Mouse (Mus musculus) hematopoietic stem cell, adult 5-6 weeks (primary cell): ENCODE results near the gene H2afv. TPM values are rescaled to one million over a fixed set of nuclear protein-coding genes. Genes with fewer than 3 reads are reported as not detected.
"Not testable (repeated sequence)": the region's sequence is repeated elsewhere in the genome, so short reads cannot be mapped to it uniquely, and the experiment has no call there.

Experiments
- ATAC-seq, 2 experiments: fragments of 125-278 bp in 1 of 2; replicated peaks in 1 of 2; 2 replicates each; pipeline ENCODE4 v1.8.0; 2016 to 2017; ENCODE audit warnings: inconsistent platforms in 2 of 2, mild to moderate bottlenecking in 2 of 2, moderate number of reproducible peaks in 2 of 2, low read depth in 1 of 2, moderate TSS enrichment in 1 of 2; ENCODE audit not compliant: low FRiP score in 2 of 2, poor library complexity in 2 of 2, severe bottlenecking in 2 of 2, insufficient read depth in 1 of 2, low TSS enrichment in 1 of 2
- total RNA-seq: library from RNA; stranded (forward); fragments of 172-1452, 232-1000 nt; gene quantifications from 2 replicates; pipeline ENCODE4 v1.2.3, GENCODE M21; 2017

Gene H2afv
- total RNA-seq, 1 experiment from 2014 or later = 138 TPM

DNA sequence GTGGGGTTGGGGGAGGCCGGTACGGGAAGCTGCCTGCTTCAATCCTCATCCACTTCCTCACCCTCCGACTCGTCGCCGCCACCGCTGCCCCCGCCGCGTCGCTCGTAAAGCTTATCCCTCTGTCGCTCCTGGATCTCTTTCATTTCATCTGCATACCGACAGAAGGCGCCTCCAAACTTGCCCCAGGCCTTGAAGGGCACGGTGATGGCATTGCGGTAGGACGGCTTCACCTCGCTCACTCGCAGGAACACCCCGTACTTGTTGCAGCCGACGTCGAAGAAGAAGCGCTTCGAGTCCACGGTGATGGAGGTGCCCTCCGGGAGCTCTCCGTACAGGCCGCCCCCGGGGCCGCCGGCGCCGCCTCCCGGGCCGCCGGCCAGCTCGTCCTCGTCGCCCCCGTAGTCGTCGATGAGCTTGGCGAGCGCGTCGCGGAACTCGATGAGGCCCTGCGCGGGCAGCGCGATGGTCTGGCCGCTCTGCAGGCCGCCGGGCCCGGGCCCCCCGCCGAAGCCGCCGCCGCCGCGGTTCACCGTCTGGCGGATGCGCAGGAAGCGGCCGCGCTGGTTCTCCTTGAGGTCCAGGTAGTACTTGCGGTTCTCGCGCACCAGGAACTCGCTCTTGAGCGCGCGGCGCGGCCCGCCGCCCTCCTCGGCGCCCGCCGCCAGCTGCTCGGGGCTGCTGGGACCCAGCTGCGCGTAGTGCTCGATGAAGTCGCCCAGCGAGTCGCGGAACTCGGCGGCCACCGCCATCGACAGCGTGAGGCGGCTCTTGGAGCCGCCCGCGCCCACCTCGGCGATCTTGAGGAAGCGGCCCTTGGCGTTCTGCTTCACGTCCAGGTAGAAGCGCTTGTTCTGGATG lies 30.9 kb upstream of the H2afv start:
- ATAC-seq = peak; percentile 25 to 43; a peak in 2 of 4 replicates

- no peak for ATAC-seq
Measured at GRCm38 (mm10) chr11:6474381-6474780, 30.1 kb upstream of the H2afv start.

DNA sequence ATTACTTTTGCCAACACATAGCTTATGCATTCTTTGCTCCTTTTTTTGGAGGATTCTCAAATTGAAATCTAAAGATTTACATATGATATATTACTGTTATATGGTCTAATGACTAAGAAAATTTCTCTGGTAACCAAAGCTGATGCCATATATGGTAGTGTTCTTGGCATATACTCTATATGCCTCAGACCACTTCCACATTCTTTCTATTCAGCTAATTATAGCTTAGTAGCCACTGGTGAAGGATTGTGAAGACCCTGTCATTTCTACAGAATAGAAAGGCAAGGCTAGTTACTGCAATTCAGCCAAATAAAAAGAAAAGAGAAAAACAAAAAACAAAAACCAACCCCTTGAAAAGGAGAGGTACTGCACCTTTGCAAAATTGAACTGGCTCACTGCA lies 27.8 kb upstream of the H2afv start:
- ATAC-seq = no peak

DNA sequence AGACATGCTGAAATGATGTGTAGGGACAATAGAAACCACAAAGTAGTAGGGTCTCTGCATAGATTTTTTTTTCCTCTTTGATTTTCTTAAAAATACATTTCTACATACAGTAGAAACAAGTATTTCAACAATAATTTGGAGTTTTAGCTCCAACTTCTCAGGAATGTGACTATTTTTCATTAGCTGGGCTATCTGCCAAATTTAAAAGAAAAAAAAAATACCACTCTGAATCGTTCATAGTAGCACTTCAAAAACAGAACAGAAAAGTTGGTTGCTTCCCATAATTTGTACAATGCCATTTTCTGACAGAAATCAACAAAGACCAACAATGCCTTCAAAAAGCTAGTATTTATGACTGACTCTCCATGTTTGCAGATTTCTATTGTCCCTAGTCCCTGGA lies 27.2 kb upstream of the H2afv start:
- no peak for ATAC-seq

DNA sequence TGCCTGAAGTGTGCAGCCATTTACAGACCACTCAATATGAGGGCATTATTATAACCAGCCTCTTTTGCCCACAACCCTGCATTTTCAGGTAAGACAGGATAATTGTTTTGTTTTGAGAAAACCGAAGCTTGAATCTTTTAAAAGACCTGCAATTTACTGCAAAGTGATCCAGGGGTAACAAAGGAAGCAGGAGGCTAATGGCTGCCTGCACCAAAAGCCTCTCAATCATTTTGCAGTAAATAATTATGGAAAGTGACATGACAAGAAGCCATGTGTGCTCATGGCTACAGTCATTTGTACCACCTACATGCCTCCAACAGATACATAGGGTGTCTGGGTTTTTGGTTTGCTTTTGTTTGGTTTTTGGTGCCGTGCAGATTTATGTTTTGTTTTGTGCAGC lies 26.8 kb upstream of the H2afv start:
- ATAC-seq = no peak

- no peak for ATAC-seq
Measured at GRCm38 (mm10) chr11:6468541-6468940, 24.3 kb upstream of the H2afv start.

DNA sequence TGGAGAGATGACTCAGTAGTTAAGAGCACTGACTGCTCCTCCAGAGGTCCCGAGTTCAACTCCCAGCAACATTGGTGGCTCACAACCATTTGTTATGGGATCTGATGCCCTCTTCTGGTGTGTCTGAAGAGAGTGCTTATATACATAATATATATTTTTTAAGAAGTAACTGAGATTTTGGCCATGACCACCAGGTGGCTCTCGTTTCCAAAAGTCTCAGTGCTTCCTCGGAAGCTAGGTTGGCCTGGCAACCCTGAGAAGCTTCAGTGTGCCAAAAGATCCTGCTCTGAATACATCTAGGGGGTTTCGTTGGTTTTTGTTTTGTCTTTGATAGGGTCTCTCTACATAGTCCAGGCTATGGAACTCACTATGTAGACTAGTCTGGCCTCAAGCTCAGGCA lies 20.9 kb upstream of the H2afv start:
- ATAC-seq = peak; percentile 81 to 88

DNA sequence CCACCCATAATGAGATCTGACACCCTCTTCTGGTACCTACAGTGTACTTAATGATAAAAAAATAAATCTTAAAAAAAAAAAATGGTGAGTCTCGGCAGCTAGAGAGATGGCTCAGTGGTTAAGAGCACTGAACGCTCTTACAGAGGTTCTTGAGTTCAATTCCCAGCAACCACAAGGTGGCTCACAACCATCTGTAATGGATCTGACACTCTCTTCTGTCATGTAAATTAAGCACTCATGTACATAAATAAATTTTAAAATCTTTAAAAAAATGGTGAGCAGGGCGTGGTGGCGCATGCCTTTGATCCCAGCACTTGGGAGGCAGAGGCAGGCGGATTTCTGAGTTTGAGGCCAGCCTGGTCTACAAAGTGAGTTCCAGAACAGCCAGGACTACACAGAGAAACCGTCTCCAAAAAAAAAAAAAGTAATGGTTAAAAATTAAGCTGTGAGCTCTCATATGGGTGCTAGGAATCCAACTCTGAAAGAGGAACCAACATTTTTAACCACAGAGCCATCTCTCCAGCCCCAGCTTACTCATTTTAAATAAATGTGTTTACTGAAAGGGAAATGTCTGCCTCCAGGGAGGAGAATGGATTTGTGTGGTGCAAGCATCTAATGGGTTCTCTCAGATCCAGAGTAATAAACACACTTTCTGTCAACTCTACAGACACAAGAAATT lies 19.1 kb upstream of the H2afv start:
- ATAC-seq = peak in 1 of 2 experiments; percentile 46; a peak in 1 of 4 replicates

DNA sequence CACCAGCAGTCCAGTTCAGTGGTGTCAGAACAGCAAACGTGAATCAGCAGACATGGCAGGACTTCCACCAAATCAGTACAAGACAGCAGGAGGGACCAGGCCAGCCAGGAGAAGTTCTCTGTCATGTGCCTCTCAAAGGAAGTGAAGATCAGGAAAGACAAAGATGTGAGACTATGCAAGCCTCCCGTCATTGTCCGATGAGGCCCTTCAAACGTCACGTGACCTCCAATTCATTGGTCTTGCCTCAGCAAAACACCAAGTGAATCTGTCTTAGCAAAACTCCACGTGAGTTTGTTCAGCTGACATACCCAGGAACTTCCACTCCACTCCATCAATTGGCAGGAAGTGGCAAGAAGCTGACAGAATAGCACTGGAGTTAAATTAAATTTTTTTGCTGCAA lies 11.8 kb upstream of the H2afv start:
- ATAC-seq = no peak

DNA sequence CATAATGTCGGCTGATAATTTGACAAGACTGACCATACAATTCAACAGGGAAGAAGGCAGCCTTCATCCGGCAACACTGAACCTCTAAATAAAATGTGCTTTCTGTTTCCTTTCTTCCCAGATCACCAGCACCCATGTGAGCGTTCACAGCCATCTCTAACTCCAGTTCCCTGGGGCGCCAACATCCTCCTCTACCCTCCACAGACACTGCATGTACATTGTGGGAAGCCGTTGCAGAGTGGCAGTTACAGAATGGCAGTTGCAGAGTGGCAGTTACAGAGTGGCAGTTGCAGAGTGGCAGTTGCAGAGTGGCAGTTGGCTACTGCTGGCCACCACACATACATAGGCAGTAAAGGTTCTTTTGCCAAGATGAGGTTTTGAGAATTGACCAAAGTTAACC lies 3.9 kb upstream of the H2afv start:
- ATAC-seq = not testable (repeated sequence)

DNA sequence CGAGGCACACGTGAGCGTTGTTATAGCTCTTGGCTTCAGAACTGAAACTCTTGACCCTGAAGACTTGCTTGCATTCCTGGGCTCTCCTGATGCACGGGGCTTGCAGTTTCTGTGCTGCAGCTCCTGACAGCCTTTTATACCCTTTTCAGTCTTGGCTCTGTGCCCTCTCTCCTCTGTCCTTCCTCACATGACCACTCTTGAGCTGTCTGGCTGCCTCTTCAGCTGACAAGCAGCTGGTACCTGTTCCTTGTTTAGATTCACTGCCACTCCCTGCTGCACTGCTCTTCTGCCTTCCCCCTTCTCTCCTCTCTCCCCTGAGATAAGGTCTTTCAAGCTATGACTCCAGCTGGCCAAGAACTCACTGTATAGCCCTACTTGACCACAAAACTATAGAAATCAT lies 3.2 kb upstream of the H2afv start:
- no peak for ATAC-seq

GRCm38 (mm10) chr11:6445951-6446350 lies 1.7 kb upstream of the H2afv start:
- no peak for ATAC-seq

GRCm38 (mm10) chr11:6445441-6445840 lies 1.2 kb upstream of the H2afv start:
- ATAC-seq = no peak

DNA sequence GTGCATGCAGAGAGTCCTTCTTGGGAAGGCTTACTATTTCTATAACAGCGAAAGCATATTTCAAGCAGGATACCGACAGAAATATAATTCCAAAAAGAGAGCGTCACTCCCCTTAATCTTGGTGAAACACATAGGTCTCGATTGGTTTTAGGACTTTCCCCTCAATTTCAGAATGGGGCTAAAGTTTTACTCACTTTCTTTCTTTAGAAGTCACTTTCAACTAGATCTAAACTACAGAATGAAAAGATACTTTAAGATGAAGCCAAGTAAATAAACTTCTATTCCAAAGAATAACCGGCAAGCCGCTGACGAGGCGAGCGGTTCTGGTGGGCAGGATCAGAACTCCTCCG lies 541 bp downstream of the H2afv start:
- ATAC-seq = no peak

GRCm38 (mm10) chr11:6443102-6443501 lies 1.1 kb downstream of the H2afv start:
- ATAC-seq = no peak

DNA sequence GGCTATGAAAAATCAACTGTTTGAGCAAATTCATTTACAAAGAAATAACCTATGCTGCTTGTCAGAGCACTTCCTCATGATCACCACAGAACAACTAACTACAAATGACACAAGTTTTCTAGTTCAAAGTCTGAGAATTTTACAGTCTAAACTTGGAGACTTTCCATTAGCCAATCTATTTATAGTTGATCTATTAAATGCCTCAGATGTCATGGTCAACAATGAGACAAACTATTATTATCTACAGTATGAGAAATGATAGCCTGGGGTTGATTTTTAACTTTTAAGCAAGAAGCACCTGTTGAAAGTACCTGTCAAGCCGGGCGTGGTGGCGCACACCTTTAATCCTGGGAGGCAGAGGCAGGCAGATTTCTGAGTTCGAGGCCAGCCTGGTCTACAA lies 1.7 kb downstream of the H2afv start:
- no peak for ATAC-seq

- no peak for ATAC-seq
Measured at GRCm38 (mm10) chr11:6440171-6440570, 4.1 kb downstream of the H2afv start.

DNA sequence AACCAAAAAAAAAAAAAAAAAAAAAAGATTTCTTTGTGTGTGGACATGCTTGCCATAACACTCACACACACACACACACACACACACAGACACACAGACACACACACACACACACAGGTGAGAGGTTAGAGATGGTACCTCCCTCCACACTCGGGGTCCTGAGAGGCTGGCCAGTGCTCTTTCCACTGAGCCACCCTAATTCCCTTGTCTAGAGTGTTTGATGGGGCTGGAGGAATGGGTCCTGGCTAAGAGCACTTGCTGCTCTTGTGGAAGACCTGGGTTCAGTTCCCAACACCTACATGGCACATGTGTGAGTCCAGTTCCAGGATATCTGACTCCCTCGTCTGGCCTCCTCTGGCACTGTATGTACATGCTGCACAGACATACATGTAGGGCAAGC lies 6.6 kb downstream of the H2afv start:
- no peak for ATAC-seq

GRCm38 (mm10) chr11:6436442-6436841 lies 7.8 kb downstream of the H2afv start:
- peak; percentile 42 to 75; a peak in 2 of 4 replicates for ATAC-seq
